Mouse (Mus musculus) heart, embryonic 16.5 days (tissue): ENCODE results near the gene Arhgef25. TPM values are rescaled to one million over a fixed set of nuclear protein-coding genes. Genes with fewer than 3 reads are reported as not detected.
"Not testable (repeated sequence)": the region's sequence is repeated elsewhere in the genome, so short reads cannot be mapped to it uniquely, and the experiment has no call there.

Experiments
- ATAC-seq: fragments of 200-750 bp; cut with Nextera tagmentation; replicated peaks from 2 replicates; pipeline ENCODE4 v1.8.0; 2017; ENCODE audit warnings: moderate number of reproducible peaks; ENCODE audit not compliant: insufficient read depth, low FRiP score; ENCODE audit errors: extremely low read depth
- H3K27ac ChIP-seq: fragments of 300-500 bp; sonication (generic); 2 replicates; pipeline ENCODE4 v1.5.1; 2014; ENCODE audit warnings: mild to moderate bottlenecking, low read length, control low read depth, moderate library complexity
- H3K27me3 ChIP-seq: fragments of 300-500 bp; sonication (generic); 2 replicates; pipeline ENCODE4 v1.6.1; 2014; ENCODE audit warnings: low read length, mixed read lengths; ENCODE audit not compliant: control insufficient read depth, insufficient read depth
- H3K36me3 ChIP-seq: fragments of 300-500 bp; sonication (generic); 2 replicates; pipeline ENCODE4 v1.6.1; 2014; ENCODE audit not compliant: control insufficient read depth, insufficient read depth
- H3K4me1 ChIP-seq: fragments of 300-500 bp; sonication (generic); 2 replicates; pipeline ENCODE4 v1.6.1; 2014; ENCODE audit warnings: low read length, mixed read lengths; ENCODE audit not compliant: control insufficient read depth, insufficient read depth
- H3K4me2 ChIP-seq: fragments of 300-500 bp; sonication (generic); 2 replicates; pipeline ENCODE4 v1.6.1; 2014; ENCODE audit warnings: low read depth, mild to moderate bottlenecking, control low read depth, low read length
- H3K4me3 ChIP-seq: fragments of 300-500 bp; sonication (generic); 2 replicates; pipeline ENCODE4 v1.5.1; 2014; ENCODE audit warnings: mild to moderate bottlenecking, control low read depth, low read length
- H3K9ac ChIP-seq: fragments of 300-500 bp; sonication (generic); 2 replicates; pipeline ENCODE4 v1.6.1; 2014; ENCODE audit warnings: low read length, control low read depth
- H3K9me3 ChIP-seq: fragments of 300-500 bp; sonication (generic); replicated peaks from 2 replicates; pipeline ENCODE4 v1.6.1; 2016; ENCODE audit warnings: low read length; ENCODE audit not compliant: control insufficient read depth
- WGBS: fragments of 180-500 bp; shearing (Covaris S2); extraction: QIAGEN DNeasy Blood & Tissue Kit; methylation state at CpG from one replicate; pipeline ENCODE4 v1.1.7; 2014; 5-methylcytosine and 5-hydroxymethylcytosine counted together
- polyA plus RNA-seq: library from polyadenylated mRNA; unstranded; fragments of >200 nt; fragmentation: Nextera tagmentation; extraction: Ambion mirVana; gene quantifications from 2 replicates; pipeline ENCODE4 v1.2.1, GENCODE M21; 2015

Arhgef25 gene
- polyA plus RNA-seq, 1 experiment from 2014 or later: 26.0 TPM

GRCm38 (mm10) chr10:127160081-127160480 lies 29.8 kb downstream of the Arhgef25 start:
- no peaks in the 10 kb centered on the region for H3K9me3 ChIP-seq
- H3K4me1 ChIP-seq: peaks cover 5% of the 10 kb centered on the region
- no peak overlapping the region for H3K4me2 ChIP-seq
- WGBS: 80% methylated on average over 9 of the region's 9 CpGs
- no peak for ATAC-seq
- no peak overlapping the region for H3K27ac ChIP-seq
- H3K4me3 ChIP-seq: no peak overlapping the region
- H3K9ac ChIP-seq: no peak overlapping the region
- no peaks in the 10 kb centered on the region for H3K36me3 ChIP-seq
- H3K27me3 ChIP-seq: peaks cover 13% of the 10 kb centered on the region

- Histone ChIP-seq H3K27me3 (peaks cover 5% of the 10 kb centered on the region; the same call in 1 of the 2 replicates), H3K27ac (no peak overlapping the region), H3K4me1 (no peaks in the 10 kb centered on the region), H3K4me2 (no peak overlapping the region), H3K4me3 (no peak overlapping the region), H3K36me3 (no peaks in the 10 kb centered on the region), H3K9ac (no peak overlapping the region), H3K9me3 (no peaks in the 10 kb centered on the region)
- no peak for ATAC-seq
- WGBS: 56% methylated on average over 3 of the region's 3 CpGs
Observed at GRCm38 (mm10) chr10:127158471-127158870, 31.4 kb downstream of the Arhgef25 start.

GRCm38 (mm10) chr10:127156511-127156910 lies 33.4 kb downstream of the Arhgef25 start:
- no peak overlapping the region for H3K4me3 ChIP-seq
- H3K4me2 ChIP-seq: no peak overlapping the region
- H3K9me3 ChIP-seq: no peaks in the 10 kb centered on the region; the same call in 1 of the 2 replicates
- H3K27ac ChIP-seq: no peak overlapping the region
- no peaks in the 10 kb centered on the region for H3K27me3 ChIP-seq
- no peak for ATAC-seq
- WGBS: 68% methylated on average over 1 of the region's 1 CpGs
- no peaks in the 10 kb centered on the region for H3K36me3 ChIP-seq
- no peaks in the 10 kb centered on the region for H3K4me1 ChIP-seq
- no peak overlapping the region for H3K9ac ChIP-seq

- ATAC-seq: no peak
- H3K36me3 ChIP-seq: no peaks in the 10 kb centered on the region
- no peak overlapping the region for H3K4me2 ChIP-seq
- 71% methylated on average over 1 of the region's 1 CpGs for WGBS
- no peaks in the 10 kb centered on the region; the same call in 1 of the 2 replicates for H3K9me3 ChIP-seq
- no peak overlapping the region for H3K9ac ChIP-seq
- H3K27ac ChIP-seq: no peak overlapping the region
- H3K4me1 ChIP-seq: no peaks in the 10 kb centered on the region
- H3K27me3 ChIP-seq: no peaks in the 10 kb centered on the region
- H3K4me3 ChIP-seq: no peak overlapping the region
Observed at GRCm38 (mm10) chr10:127156089-127156488, 33.8 kb downstream of the Arhgef25 start.

GRCm38 (mm10) chr10:127154652-127155051 lies 35.2 kb downstream of the Arhgef25 start:
- Histone ChIP-seq H3K9me3 (no peaks in the 10 kb centered on the region; the same call in 1 of the 2 replicates), H3K9ac (no peak overlapping the region), H3K27ac (no peak overlapping the region), H3K4me2 (no peak overlapping the region), H3K36me3 (no peaks in the 10 kb centered on the region), H3K4me1 (no peaks in the 10 kb centered on the region), H3K4me3 (no peak overlapping the region), H3K27me3 (no peaks in the 10 kb centered on the region)
- 84% methylated on average over 5 of the region's 5 CpGs for WGBS
- ATAC-seq: no peak

- H3K27me3 ChIP-seq: no peaks in the 10 kb centered on the region
- 82% methylated on average over 2 of the region's 2 CpGs for WGBS
- no peaks in the 10 kb centered on the region for H3K36me3 ChIP-seq
- no peak overlapping the region for H3K9ac ChIP-seq
- no peak overlapping the region for H3K27ac ChIP-seq
- H3K9me3 ChIP-seq: no peaks in the 10 kb centered on the region; the same call in 1 of the 2 replicates
- no peak overlapping the region for H3K4me2 ChIP-seq
- no peak for ATAC-seq
- no peak overlapping the region for H3K4me3 ChIP-seq
- no peaks in the 10 kb centered on the region for H3K4me1 ChIP-seq
Observed at GRCm38 (mm10) chr10:127154241-127154640, 35.6 kb downstream of the Arhgef25 start.

GRCm38 (mm10) chr10:127153323-127153722 lies 36.6 kb downstream of the Arhgef25 start:
- WGBS: 92% methylated on average over 7 of the region's 7 CpGs
- no peak overlapping the region for H3K27ac ChIP-seq
- H3K9me3 ChIP-seq: no peaks in the 10 kb centered on the region; the same call in 1 of the 2 replicates
- H3K9ac ChIP-seq: no peak overlapping the region
- H3K4me3 ChIP-seq: no peak overlapping the region
- no peak for ATAC-seq
- no peaks in the 10 kb centered on the region for H3K27me3 ChIP-seq
- no peak overlapping the region for H3K4me2 ChIP-seq
- no peaks in the 10 kb centered on the region for H3K36me3 ChIP-seq
- H3K4me1 ChIP-seq: no peaks in the 10 kb centered on the region

- not testable (repeated sequence) for H3K27ac ChIP-seq, H3K9ac ChIP-seq, H3K27me3 ChIP-seq, ATAC-seq, H3K9me3 ChIP-seq, H3K36me3 ChIP-seq, H3K4me1 ChIP-seq, H3K4me2 ChIP-seq, H3K4me3 ChIP-seq
- 79% methylated on average over 10 of the region's 10 CpGs for WGBS
Observed at GRCm38 (mm10) chr10:127152556-127152955, 37.3 kb downstream of the Arhgef25 start.

- not testable (repeated sequence) for H3K27ac ChIP-seq, H3K4me2 ChIP-seq, H3K9ac ChIP-seq, H3K27me3 ChIP-seq, H3K4me1 ChIP-seq, ATAC-seq, H3K4me3 ChIP-seq, H3K36me3 ChIP-seq, H3K9me3 ChIP-seq
- WGBS: 85% methylated on average over 3 of the region's 3 CpGs
Observed at GRCm38 (mm10) chr10:127151233-127151632, 38.6 kb downstream of the Arhgef25 start.
